Mouse (Mus musculus): ENCODE data around the gene Car9.

DNA sequence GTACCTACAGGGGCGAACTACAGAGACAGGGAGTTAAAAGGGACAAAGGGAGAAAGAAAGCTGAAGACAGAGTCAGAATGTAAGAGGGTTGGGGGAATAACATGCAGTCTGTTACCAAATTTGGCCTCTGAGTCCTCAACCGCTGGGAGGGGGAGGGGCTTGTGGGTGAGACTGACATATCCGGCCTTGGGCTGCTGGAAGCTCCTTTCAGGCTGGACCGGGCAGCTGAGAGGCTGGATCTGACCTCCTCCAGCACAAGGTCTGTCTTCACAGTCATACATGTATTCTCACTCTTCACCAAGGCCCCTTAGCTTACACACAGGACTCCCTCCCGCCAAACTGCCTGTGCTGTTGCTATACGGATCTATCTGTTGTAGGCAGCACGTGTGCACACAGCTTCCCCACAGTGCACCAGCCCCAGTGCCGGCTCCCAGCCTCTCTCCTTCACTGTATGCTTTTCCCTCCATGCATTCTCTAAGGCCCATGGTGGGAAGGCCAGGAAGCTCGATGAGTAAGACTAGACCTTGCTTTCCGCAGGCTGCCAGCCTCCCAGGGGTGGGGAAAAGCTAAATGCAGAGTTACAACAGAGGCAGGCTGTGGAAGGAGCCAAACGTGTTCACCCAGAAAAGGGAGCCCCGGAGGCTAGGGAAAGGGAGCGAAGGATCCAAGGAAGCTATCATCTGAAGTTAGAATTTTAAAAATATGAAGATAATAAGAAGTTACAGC, 52.0 kb downstream of the Car9 start:
- TF ChIP-seq CTCF (IDR thresholded peaks at IDR 0.05; ENCODE audit: insufficient read depth, low read depth, low read length): no peak
- TF ChIP-seq POLR2A (IDR thresholded peaks at IDR 0.05; ENCODE audit: insufficient read depth, low read depth, low read length): no peak

All from olfactory bulb, adult 2 months (tissue).